Mouse (Mus musculus): ENCODE measurements around the gene Tor1aip1. TPM values are rescaled to one million over a fixed set of nuclear protein-coding genes. Genes with fewer than 3 reads are reported as not detected.

Gene Tor1aip1
- polyA plus RNA-seq (2012; rRNA removed; ENCODE audit: low replicate concordance): 34.5 and 41.6 TPM in 2 replicates

GRCm38 (mm10) chr1:156035930-156036737 is at the start of gene Tor1aip1:
TSS of gene Tor1aip1 (minus strand) at chr1:156036480.

GRCm38 (mm10) chr1:156035269-156035929 is 881 bp downstream of the Tor1aip1 start, which contains the start of gene Tor1aip2:
TSS of gene Tor1aip2 (plus strand) at chr1:156035403.

GRCm38 (mm10) chr1:155973068-155973718 is 63.1 kb downstream of the Tor1aip1 start, which contains the start of gene Cep350:
TSS of gene Cep350 (minus strand) at chr1:155973255.

Other genes with a start within 250 kb of the Tor1aip1 start
- 125 and 174 TPM in 2 replicates for gene Qsox1, start 223.6 kb downstream of the Tor1aip1 start, polyA plus RNA-seq (2012; rRNA removed; ENCODE audit: low replicate concordance)
- gene Cep350, start 63.2 kb downstream of the Tor1aip1 start, polyA plus RNA-seq (2012; rRNA removed; ENCODE audit: low replicate concordance): 5.7 and 7.7 TPM in 2 replicates
- gene Tor1aip2, start 1.1 kb downstream of the Tor1aip1 start, polyA plus RNA-seq (2012; rRNA removed; ENCODE audit: low replicate concordance): 97.1 and 125 TPM in 2 replicates
- gene Fam163a, start 168.5 kb upstream of the Tor1aip1 start, polyA plus RNA-seq (2012; rRNA removed; ENCODE audit: low replicate concordance): 0.13 TPM in 1 of 2 replicates, not detected in the other